Mouse (Mus musculus) limb, embryonic 12.5 days (tissue): ENCODE measurements around the gene Surf4. TPM values are rescaled to one million over a fixed set of nuclear protein-coding genes. Genes with fewer than 3 reads are reported as not detected.

Source experiments
- ATAC-seq: fragments of 200-750 bp; cut with Nextera tagmentation; 2 replicates; pipeline ENCODE4 v1.8.0; 2017; ENCODE audit warnings: low read depth, moderate TSS enrichment; ENCODE audit not compliant: insufficient number of reproducible peaks, insufficient read depth, low FRiP score, low TSS enrichment
- H3K27ac ChIP-seq: fragments of 300-500 bp; sonication (generic); 2 replicates; pipeline ENCODE4 v1.5.1; 2016; ENCODE audit warnings: mild to moderate bottlenecking, moderate library complexity
- H3K27me3 ChIP-seq: fragments of 300-500 bp; sonication (generic); 2 replicates; pipeline ENCODE4 v1.6.1; 2016; ENCODE audit warnings: mild to moderate bottlenecking, moderate library complexity
- H3K36me3 ChIP-seq: fragments of 300-500 bp; sonication (generic); 2 replicates; pipeline ENCODE4 v1.6.1; 2016; ENCODE audit warnings: mild to moderate bottlenecking, moderate library complexity
- H3K4me1 ChIP-seq: fragments of 300-500 bp; sonication (generic); replicated peaks from 2 replicates; pipeline ENCODE4 v1.6.1; 2016
- H3K4me2 ChIP-seq: fragments of 300-500 bp; sonication (generic); 2 replicates; pipeline ENCODE4 v1.6.1; 2016; ENCODE audit warnings: mild to moderate bottlenecking, moderate library complexity
- H3K4me3 ChIP-seq: fragments of 300-500 bp; sonication (generic); replicated peaks from 2 replicates; pipeline ENCODE4 v1.5.1; 2016; ENCODE audit warnings: mild to moderate bottlenecking
- H3K9ac ChIP-seq: fragments of 300-500 bp; sonication (generic); replicated peaks from 2 replicates; pipeline ENCODE4 v1.6.1; 2016; ENCODE audit warnings: mild to moderate bottlenecking, moderate library complexity
- H3K9me3 ChIP-seq: fragments of 300-500 bp; sonication (generic); 2 replicates; pipeline ENCODE4 v1.6.1; 2016; ENCODE audit warnings: mild to moderate bottlenecking, moderate library complexity
- WGBS: fragments of 180-500 bp; shearing (Covaris S2); methylation state at CpG from one replicate; pipeline ENCODE4 v1.1.7; 2016; 5-methylcytosine and 5-hydroxymethylcytosine counted together
- polyA plus RNA-seq: library from polyadenylated mRNA; unstranded; fragments of >200 nt; fragmentation: Nextera tagmentation; extraction: Ambion mirVana; gene quantifications from 2 replicates; pipeline ENCODE4 v1.2.1, GENCODE M21; 2016

Gene Surf4
- polyA plus RNA-seq, 1 experiment from 2014 or later, result 188 TPM

- Histone ChIP-seq H3K4me2 (no peak overlapping the region), H3K4me1 (no peaks in the 10 kb centered on the region), H3K4me3 (no peak overlapping the region), H3K27ac (no peak overlapping the region), H3K9ac (no peak overlapping the region), H3K36me3 (peaks cover 94% of the 10 kb centered on the region), H3K27me3 (no peaks in the 10 kb centered on the region), H3K9me3 (no peaks in the 10 kb centered on the region)
- 90% methylated on average over 2 of the region's 2 CpGs for WGBS
- no peak for ATAC-seq
Observed at GRCm38 (mm10) chr2:26954735-26955395, 21.1 kb upstream of the Surf4 start.

GRCm38 (mm10) chr2:26952866-26953265 lies 19.1 kb upstream of the Surf4 start:
- H3K27ac ChIP-seq, result no peak overlapping the region
- no peaks in the 10 kb centered on the region for H3K9me3 ChIP-seq
- H3K4me3 ChIP-seq, result no peak overlapping the region
- no peaks in the 10 kb centered on the region for H3K27me3 ChIP-seq
- no peaks in the 10 kb centered on the region for H3K4me1 ChIP-seq
- 77% methylated on average over 8 of the region's 8 CpGs for WGBS
- no peak for ATAC-seq
- no peak overlapping the region for H3K4me2 ChIP-seq
- peaks cover 93% of the 10 kb centered on the region for H3K36me3 ChIP-seq
- no peak overlapping the region for H3K9ac ChIP-seq

- 93% methylated on average over 4 of the region's 4 CpGs for WGBS
- H3K27me3 ChIP-seq, result no peaks in the 10 kb centered on the region
- H3K36me3 ChIP-seq, result peaks cover 87% of the 10 kb centered on the region
Observed at GRCm38 (mm10) chr2:26952193-26952592, 18.5 kb upstream of the Surf4 start.

GRCm38 (mm10) chr2:26951346-26951905 lies 17.7 kb upstream of the Surf4 start:
- no peaks in the 10 kb centered on the region for H3K27me3 ChIP-seq
- no peak overlapping the region for H3K9ac ChIP-seq
- H3K27ac ChIP-seq, result no peak overlapping the region
- peaks cover 86% of the 10 kb centered on the region for H3K36me3 ChIP-seq
- no peak overlapping the region for H3K4me2 ChIP-seq
- ATAC-seq, result no peak
- H3K9me3 ChIP-seq, result no peaks in the 10 kb centered on the region
- no peak overlapping the region for H3K4me3 ChIP-seq
- WGBS, result 93% methylated on average over 8 of the region's 8 CpGs
- no peaks in the 10 kb centered on the region for H3K4me1 ChIP-seq

More at GRCm38 (mm10) chr2:26952193-26952592, 18.5 kb upstream of the Surf4 start:
- H3K9ac ChIP-seq, result no peak overlapping the region
- H3K27ac ChIP-seq, result no peak overlapping the region
- H3K9me3 ChIP-seq, result no peaks in the 10 kb centered on the region
- no peak for ATAC-seq
- H3K4me3 ChIP-seq, result no peak overlapping the region
- no peak overlapping the region for H3K4me2 ChIP-seq
- no peaks in the 10 kb centered on the region for H3K4me1 ChIP-seq

- H3K27ac ChIP-seq, result no peak overlapping the region
- peaks cover 77% of the 10 kb centered on the region for H3K36me3 ChIP-seq
- H3K9ac ChIP-seq, result no peak overlapping the region
- ATAC-seq, result no peak
- no peaks in the 10 kb centered on the region for H3K27me3 ChIP-seq
- H3K9me3 ChIP-seq, result no peaks in the 10 kb centered on the region
- H3K4me3 ChIP-seq, result no peak overlapping the region
- 81% methylated on average over 2 of the region's 2 CpGs for WGBS
- no peaks in the 10 kb centered on the region for H3K4me1 ChIP-seq
- H3K4me2 ChIP-seq, result no peak overlapping the region
Observed at GRCm38 (mm10) chr2:26950411-26950810, 16.7 kb upstream of the Surf4 start.

GRCm38 (mm10) chr2:26943253-26943652 lies 9.5 kb upstream of the Surf4 start:
- Histone ChIP-seq H3K4me2 (no peak overlapping the region), H3K9me3 (no peaks in the 10 kb centered on the region), H3K27ac (no peak overlapping the region), H3K9ac (no peak overlapping the region), H3K27me3 (no peaks in the 10 kb centered on the region), H3K4me3 (no peak overlapping the region), H3K36me3 (peaks cover 12% of the 10 kb centered on the region), H3K4me1 (no peaks in the 10 kb centered on the region)
- 87% methylated on average over 3 of the region's 3 CpGs for WGBS
- ATAC-seq, result no peak

- Histone ChIP-seq H3K36me3 (peaks cover 2% of the 10 kb centered on the region; the same call in 1 of the 2 replicates), H3K27me3 (no peaks in the 10 kb centered on the region), H3K9me3 (no peaks in the 10 kb centered on the region), H3K27ac (no peak overlapping the region), H3K4me3 (no peak overlapping the region), H3K4me1 (no peaks in the 10 kb centered on the region), H3K9ac (no peak overlapping the region), H3K4me2 (no peak overlapping the region)
- 46% methylated on average over 5 of the region's 5 CpGs for WGBS
- no peak for ATAC-seq
Observed at GRCm38 (mm10) chr2:26941539-26941938, 7.8 kb upstream of the Surf4 start.

GRCm38 (mm10) chr2:26936425-26936824 lies 2.7 kb upstream of the Surf4 start:
- no peak overlapping the region for H3K9ac ChIP-seq
- H3K27ac ChIP-seq, result no peak overlapping the region
- peaks cover 10% of the 10 kb centered on the region for H3K4me1 ChIP-seq
- H3K4me3 ChIP-seq, result no peak overlapping the region
- 68% methylated on average over 1 of the region's 1 CpGs for WGBS
- no peak for ATAC-seq
- no peak overlapping the region for H3K4me2 ChIP-seq
- no peaks in the 10 kb centered on the region for H3K27me3 ChIP-seq
- H3K9me3 ChIP-seq, result no peaks in the 10 kb centered on the region
- H3K36me3 ChIP-seq, result peaks cover 5% of the 10 kb centered on the region

GRCm38 (mm10) chr2:26935286-26935685 lies 1.6 kb upstream of the Surf4 start:
- WGBS, result 79% methylated on average over 2 of the region's 2 CpGs
- no peak overlapping the region for H3K9ac ChIP-seq
- ATAC-seq, result no peak

GRCm38 (mm10) chr2:26932473-26933303 lies 1.0 kb downstream of the Surf4 start:
- WGBS, result 2% methylated on average over 48 of the region's 49 CpGs
- ATAC-seq, result no peak

More at GRCm38 (mm10) chr2:26935286-26935685, 1.6 kb upstream of the Surf4 start:
- Histone ChIP-seq H3K4me3 (no peak overlapping the region), H3K4me2 (no peak overlapping the region), H3K27me3 (no peaks in the 10 kb centered on the region), H3K9me3 (no peaks in the 10 kb centered on the region), H3K36me3 (peaks cover 16% of the 10 kb centered on the region), H3K4me1 (peaks cover 21% of the 10 kb centered on the region), H3K27ac (no peak overlapping the region)

GRCm38 (mm10) chr2:26930390-26930789 lies 3.3 kb downstream of the Surf4 start:
- Histone ChIP-seq H3K27ac (no peak overlapping the region), H3K36me3 (peaks cover 65% of the 10 kb centered on the region), H3K4me3 (no peak overlapping the region), H3K4me2 (no peak overlapping the region), H3K27me3 (no peaks in the 10 kb centered on the region), H3K4me1 (peaks cover 21% of the 10 kb centered on the region), H3K9ac (no peak overlapping the region), H3K9me3 (no peaks in the 10 kb centered on the region)
- no peak for ATAC-seq
- 62% methylated on average over 1 of the region's 1 CpGs for WGBS

More at GRCm38 (mm10) chr2:26932473-26933303, 1.0 kb downstream of the Surf4 start:
- no peaks in the 10 kb centered on the region for H3K27me3 ChIP-seq
- peak overlapping the region; percentile 79 for H3K4me2 ChIP-seq
- H3K9me3 ChIP-seq, result no peaks in the 10 kb centered on the region
- H3K9ac ChIP-seq, result peak overlapping the region; percentile 97
- H3K36me3 ChIP-seq, result peaks cover 42% of the 10 kb centered on the region
- H3K4me1 ChIP-seq, result peaks cover 21% of the 10 kb centered on the region
- peak overlapping the region; percentile 93 for H3K27ac ChIP-seq
- peak overlapping the region; percentile 98 for H3K4me3 ChIP-seq
